Mouse (Mus musculus) embryonic facial prominence, embryonic 13.5 days (tissue): Measurements from ENCODE around the gene Ly75. TPM values are rescaled to one million over a fixed set of nuclear protein-coding genes. Genes with fewer than 3 reads are reported as not detected.

Experiments used
- ATAC-seq: fragments of 200-750 bp; cut with Nextera tagmentation; 2 replicates; pipeline ENCODE4 v1.8.0; 2017; ENCODE audit warnings: low read depth; ENCODE audit not compliant: insufficient number of reproducible peaks, insufficient read depth, low FRiP score, low TSS enrichment
- H3K27ac ChIP-seq: fragments of 300-500 bp; sonication (generic); 2 replicates; pipeline ENCODE4 v1.5.1; 2015; ENCODE audit warnings: moderate library complexity, mild to moderate bottlenecking, inconsistent platforms
- H3K27me3 ChIP-seq: fragments of 300-500 bp; sonication (generic); 2 replicates; pipeline ENCODE4 v1.6.1; 2015; ENCODE audit warnings: mild to moderate bottlenecking, inconsistent platforms
- H3K36me3 ChIP-seq: fragments of 300-500 bp; sonication (generic); 2 replicates; pipeline ENCODE4 v1.6.1; 2015; ENCODE audit warnings: mild to moderate bottlenecking, inconsistent platforms
- H3K4me1 ChIP-seq: fragments of 300-500 bp; sonication (generic); 2 replicates; pipeline ENCODE4 v1.6.1; 2015; ENCODE audit warnings: inconsistent platforms
- H3K4me2 ChIP-seq: fragments of 300-500 bp; sonication (generic); 2 replicates; pipeline ENCODE4 v1.6.1; 2015; ENCODE audit warnings: moderate library complexity, mild to moderate bottlenecking, inconsistent platforms
- H3K4me3 ChIP-seq: fragments of 300-500 bp; sonication (generic); 2 replicates; pipeline ENCODE4 v1.5.1; 2015; ENCODE audit warnings: mild to moderate bottlenecking, inconsistent platforms
- H3K9ac ChIP-seq: fragments of 300-500 bp; sonication (generic); 2 replicates; pipeline ENCODE4 v1.6.1; 2015; ENCODE audit warnings: mild to moderate bottlenecking, inconsistent platforms
- H3K9me3 ChIP-seq: fragments of 300-500 bp; sonication (generic); 2 replicates; pipeline ENCODE4 v1.6.1; 2016; ENCODE audit warnings: inconsistent platforms
- WGBS: fragments of 180-500 bp; shearing (Covaris S2); methylation state at CpG from one replicate; pipeline ENCODE4 v1.1.7; 2015; ENCODE audit warnings: mixed read lengths; 5-methylcytosine and 5-hydroxymethylcytosine counted together
- polyA plus RNA-seq: library from polyadenylated mRNA; unstranded; fragments of >200 nt; fragmentation: Nextera tagmentation; extraction: Ambion mirVana; gene quantifications from 2 replicates; pipeline ENCODE4 v1.2.1, GENCODE M21; 2015

Gene Ly75
- polyA plus RNA-seq, 1 experiment from 2014 or later: 3.0 TPM

DNA sequence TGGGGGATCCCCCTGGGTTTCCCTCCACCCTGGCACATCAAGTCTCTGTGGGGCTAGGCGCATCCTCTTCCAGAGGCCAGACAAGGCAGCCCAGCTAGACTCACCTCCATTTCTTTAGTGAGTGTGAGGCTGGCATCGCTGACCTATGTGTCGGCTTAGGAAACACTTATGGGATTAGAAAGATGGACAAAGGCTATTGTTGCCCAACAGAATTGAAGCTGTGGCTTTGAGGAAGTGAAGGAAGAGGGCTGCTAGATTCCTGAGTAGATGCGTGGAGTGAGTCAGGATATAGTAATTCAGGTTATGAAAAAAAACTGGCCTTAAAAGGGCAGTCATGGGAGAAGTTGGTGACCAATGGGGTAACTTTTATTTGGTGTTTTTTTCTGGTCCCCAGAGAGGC is 13.6 kb downstream of the Ly75 start:
- H3K4me2 ChIP-seq: no peak overlapping the region
- H3K4me3 ChIP-seq: no peak overlapping the region
- H3K9ac ChIP-seq: no peak overlapping the region
- H3K4me1 ChIP-seq: no peaks in the 10 kb centered on the region
- no peak overlapping the region for H3K27ac ChIP-seq
- H3K9me3 ChIP-seq: no peaks in the 10 kb centered on the region
- ATAC-seq: no peak
- H3K27me3 ChIP-seq: no peaks in the 10 kb centered on the region
- no peaks in the 10 kb centered on the region for H3K36me3 ChIP-seq
- WGBS: 77% methylated on average over 4 of the region's 4 CpGs

GRCm38 (mm10) chr2:60367871-60368270 is 15.2 kb downstream of the Ly75 start:
- Histone ChIP-seq H3K4me3 (no peak overlapping the region), H3K36me3 (no peaks in the 10 kb centered on the region), H3K9ac (no peak overlapping the region), H3K27ac (no peak overlapping the region), H3K9me3 (no peaks in the 10 kb centered on the region), H3K27me3 (no peaks in the 10 kb centered on the region), H3K4me2 (no peak overlapping the region), H3K4me1 (no peaks in the 10 kb centered on the region)
- no peak for ATAC-seq
- WGBS: 92% methylated on average over 7 of the region's 7 CpGs

GRCm38 (mm10) chr2:60367204-60367603 is 15.9 kb downstream of the Ly75 start:
- Histone ChIP-seq H3K9me3 (no peaks in the 10 kb centered on the region), H3K36me3 (no peaks in the 10 kb centered on the region), H3K4me3 (no peak overlapping the region), H3K27me3 (no peaks in the 10 kb centered on the region), H3K4me1 (no peaks in the 10 kb centered on the region), H3K27ac (no peak overlapping the region), H3K9ac (no peak overlapping the region), H3K4me2 (no peak overlapping the region)
- WGBS: 92% methylated on average over 2 of the region's 2 CpGs
- no peak for ATAC-seq

- Histone ChIP-seq H3K9me3 (no peaks in the 10 kb centered on the region), H3K27ac (no peak overlapping the region), H3K4me2 (no peak overlapping the region), H3K4me3 (no peak overlapping the region), H3K9ac (no peak overlapping the region), H3K36me3 (no peaks in the 10 kb centered on the region), H3K4me1 (no peaks in the 10 kb centered on the region), H3K27me3 (no peaks in the 10 kb centered on the region)
- WGBS: 81% methylated on average over 5 of the region's 5 CpGs
- no peak for ATAC-seq
Observed at GRCm38 (mm10) chr2:60365820-60366610, 17.1 kb downstream of the Ly75 start.

- H3K4me1 ChIP-seq: no peaks in the 10 kb centered on the region
- no peaks in the 10 kb centered on the region for H3K27me3 ChIP-seq
- no peak overlapping the region for H3K27ac ChIP-seq
- ATAC-seq: no peak
- H3K36me3 ChIP-seq: no peaks in the 10 kb centered on the region
- H3K4me2 ChIP-seq: no peak overlapping the region
- no peak overlapping the region for H3K4me3 ChIP-seq
- no peaks in the 10 kb centered on the region for H3K9me3 ChIP-seq
- 75% methylated on average over 7 of the region's 7 CpGs for WGBS
- no peak overlapping the region for H3K9ac ChIP-seq
Observed at GRCm38 (mm10) chr2:60365138-60365775, 17.8 kb downstream of the Ly75 start.

DNA sequence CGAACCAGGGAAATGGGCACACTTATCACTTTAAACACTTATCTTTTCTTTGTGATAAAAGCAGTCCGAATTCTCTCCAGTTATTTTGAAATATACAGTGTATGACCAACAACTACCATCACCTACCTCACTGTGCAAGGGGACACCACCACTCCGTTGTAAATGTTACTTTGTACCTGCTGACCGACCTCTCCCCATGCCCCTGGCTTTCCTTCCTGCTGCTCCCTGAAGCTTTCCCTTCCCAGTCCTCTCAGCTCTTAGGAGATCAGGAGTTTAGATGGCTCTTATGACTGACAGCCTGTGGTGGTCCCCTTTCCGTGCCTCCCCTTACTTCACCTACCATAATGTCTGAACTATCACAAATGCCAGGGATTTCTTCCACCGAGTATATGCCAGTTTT is 21.0 kb downstream of the Ly75 start:
- ATAC-seq: no peak
- Histone ChIP-seq H3K4me1 (no peaks in the 10 kb centered on the region), H3K9me3 (no peaks in the 10 kb centered on the region), H3K4me2 (no peak overlapping the region), H3K36me3 (no peaks in the 10 kb centered on the region), H3K27ac (no peak overlapping the region), H3K4me3 (no peak overlapping the region), H3K9ac (no peak overlapping the region), H3K27me3 (no peaks in the 10 kb centered on the region)
- 91% methylated on average over 6 of the region's 6 CpGs for WGBS

GRCm38 (mm10) chr2:60359796-60360195 is 23.3 kb downstream of the Ly75 start:
- Histone ChIP-seq H3K36me3 (no peaks in the 10 kb centered on the region), H3K27me3 (no peaks in the 10 kb centered on the region), H3K27ac (no peak overlapping the region), H3K9me3 (no peaks in the 10 kb centered on the region), H3K4me2 (no peak overlapping the region), H3K9ac (no peak overlapping the region), H3K4me1 (peaks cover 9% of the 10 kb centered on the region; the same call in 1 of the 2 replicates), H3K4me3 (no peak overlapping the region)
- 97% methylated on average over 3 of the region's 3 CpGs for WGBS
- no peak for ATAC-seq

DNA sequence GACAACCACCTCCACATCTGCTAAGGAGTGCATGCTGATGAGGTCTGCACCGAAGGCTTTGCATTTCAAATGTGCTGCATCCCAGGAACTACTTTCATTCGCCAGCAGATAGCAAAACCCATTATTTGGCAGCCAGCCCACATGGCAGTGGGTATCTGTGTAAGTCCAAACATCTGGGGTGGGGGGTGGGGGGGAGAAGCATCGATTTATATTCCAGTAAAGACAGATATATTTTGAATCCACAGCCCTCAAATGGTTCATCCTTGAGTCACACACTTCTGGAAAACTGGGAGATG is 27.8 kb downstream of the Ly75 start:
- WGBS: 20% methylated on average over 3 of the region's 3 CpGs
- Histone ChIP-seq H3K27me3 (no peaks in the 10 kb centered on the region), H3K27ac (no peak overlapping the region), H3K4me3 (peak overlapping the region; percentile 20), H3K4me1 (peaks cover 12% of the 10 kb centered on the region; the same call in 1 of the 2 replicates), H3K4me2 (peak overlapping the region; percentile 44), H3K9ac (no peak overlapping the region), H3K36me3 (no peaks in the 10 kb centered on the region), H3K9me3 (no peaks in the 10 kb centered on the region)
- ATAC-seq: no peak

- H3K4me2 ChIP-seq: peak overlapping the region; percentile 44
- 59% methylated on average over 18 of the region's 18 CpGs for WGBS
Observed at GRCm38 (mm10) chr2:60354541-60355387, 28.3 kb downstream of the Ly75 start.

GRCm38 (mm10) chr2:60352296-60352695 is 30.8 kb downstream of the Ly75 start:
- H3K9me3 ChIP-seq: no peaks in the 10 kb centered on the region
- no peak overlapping the region for H3K4me3 ChIP-seq
- H3K4me1 ChIP-seq: peaks cover 12% of the 10 kb centered on the region; the same call in 1 of the 2 replicates
- 85% methylated on average over 5 of the region's 5 CpGs for WGBS
- H3K27ac ChIP-seq: no peak overlapping the region
- no peak for ATAC-seq
- no peak overlapping the region for H3K9ac ChIP-seq
- no peaks in the 10 kb centered on the region for H3K27me3 ChIP-seq
- H3K36me3 ChIP-seq: peaks cover 7% of the 10 kb centered on the region; the same call in 1 of the 2 replicates
- no peak overlapping the region for H3K4me2 ChIP-seq

More at GRCm38 (mm10) chr2:60354541-60355387, 28.3 kb downstream of the Ly75 start:
- Histone ChIP-seq H3K27ac (no peak overlapping the region), H3K4me3 (peak overlapping the region; percentile 20), H3K4me1 (peaks cover 12% of the 10 kb centered on the region; the same call in 1 of the 2 replicates), H3K36me3 (peaks cover under 1% of the 10 kb centered on the region; the same call in 1 of the 2 replicates), H3K27me3 (no peaks in the 10 kb centered on the region), H3K9ac (no peak overlapping the region), H3K9me3 (no peaks in the 10 kb centered on the region)
- ATAC-seq: no peak

- no peak overlapping the region for H3K4me2 ChIP-seq
- ATAC-seq: no peak
- peaks cover 12% of the 10 kb centered on the region; the same call in 1 of the 2 replicates for H3K4me1 ChIP-seq
- H3K9me3 ChIP-seq: no peaks in the 10 kb centered on the region
- H3K36me3 ChIP-seq: peaks cover 7% of the 10 kb centered on the region; the same call in 1 of the 2 replicates
- H3K9ac ChIP-seq: no peak overlapping the region
- H3K27ac ChIP-seq: no peak overlapping the region
- 85% methylated on average over 8 of the region's 8 CpGs for WGBS
- no peak overlapping the region for H3K4me3 ChIP-seq
- H3K27me3 ChIP-seq: no peaks in the 10 kb centered on the region
Observed at GRCm38 (mm10) chr2:60351781-60352180, 31.3 kb downstream of the Ly75 start.
